Mouse (Mus musculus): Measurements from ENCODE around the gene Nt5c3.

Gene Nt5c3

DNA sequence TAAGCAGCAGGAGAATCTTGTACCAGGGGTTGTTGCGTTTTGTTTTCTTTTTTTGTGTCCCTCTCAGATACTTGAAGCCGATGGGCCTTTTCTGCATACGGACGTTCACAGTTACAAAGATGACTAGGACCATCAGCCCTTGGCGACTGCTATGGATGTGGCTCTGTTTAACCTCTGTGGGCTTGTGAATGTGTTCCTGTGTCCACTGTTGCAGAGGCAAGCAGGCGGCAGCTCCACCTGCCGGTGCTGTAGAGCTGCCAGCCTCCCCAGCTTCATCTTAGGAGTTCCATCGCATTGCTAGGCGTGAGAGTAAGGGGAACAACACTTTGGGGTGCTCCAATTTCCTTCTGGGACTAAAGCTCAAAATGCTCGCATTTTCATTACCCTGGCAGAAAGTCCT is 88.2 kb downstream of the Nt5c3 start:
- no peak for DNase-seq (ENCODE audit: low spot score)

DNA sequence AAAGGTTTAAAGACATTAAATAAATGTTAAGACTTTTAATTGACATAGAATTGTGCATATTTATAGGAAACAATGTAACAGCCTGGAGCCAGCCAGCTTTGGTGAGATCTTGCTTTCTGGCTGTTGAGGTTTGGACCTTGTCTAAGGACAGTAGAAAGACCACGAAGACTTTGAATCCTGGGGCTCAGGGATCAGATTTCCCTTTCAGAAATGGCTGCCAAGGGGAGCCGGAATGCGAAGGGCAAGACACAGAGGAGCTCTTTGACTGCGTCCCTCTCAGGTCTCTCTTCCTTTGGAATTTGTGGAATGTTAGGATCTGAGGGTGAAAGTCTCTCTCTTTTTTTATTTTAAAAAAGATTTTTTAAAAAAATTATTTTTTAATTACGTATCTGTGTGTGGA is 89.0 kb downstream of the Nt5c3 start:
- no peak for DNase-seq (ENCODE audit: low spot score)

DNA sequence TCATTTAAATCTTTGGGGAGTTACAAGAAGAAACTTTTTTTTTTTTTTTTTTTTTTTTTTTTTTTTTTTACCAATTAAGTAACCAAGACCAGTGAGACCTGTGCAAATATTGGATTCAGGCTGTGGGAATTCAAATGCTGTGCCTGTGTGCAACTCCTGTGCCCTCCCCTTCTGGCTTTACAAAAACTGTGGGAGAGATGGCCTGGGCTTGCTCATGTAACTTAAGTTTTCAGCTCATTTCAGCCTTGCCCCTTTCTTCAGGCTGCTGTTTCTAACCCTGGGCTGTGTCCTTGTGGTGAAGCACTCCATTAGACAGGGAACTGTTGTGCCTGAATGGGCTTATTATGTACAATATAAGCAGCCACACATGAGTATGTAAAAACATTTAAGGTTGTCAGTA is 90.9 kb downstream of the Nt5c3 start:
- DNase-seq (ENCODE audit: low spot score), result no peak

DNA sequence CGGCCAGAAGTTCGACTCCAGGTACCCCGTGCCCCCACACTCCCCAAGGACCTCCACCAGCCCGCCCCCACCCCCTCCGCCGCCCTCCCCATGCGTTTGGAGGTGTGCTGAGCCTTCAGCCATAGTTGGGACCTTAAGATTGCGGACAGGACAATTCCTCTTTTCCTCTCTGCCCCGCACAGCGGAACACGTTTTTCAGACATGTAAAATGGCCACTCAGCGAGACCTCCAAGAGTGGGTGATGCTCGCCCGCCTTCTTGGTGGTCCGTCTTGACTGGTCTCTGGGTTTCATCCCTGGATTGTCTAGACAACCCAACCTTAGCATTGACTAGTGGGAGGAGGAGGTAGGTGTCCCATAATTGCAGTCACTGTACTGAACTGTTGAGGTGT is 91.3 kb downstream of the Nt5c3 start:
- DNase-seq (ENCODE audit: low spot score), result no peak
